Mouse (Mus musculus): ENCODE measurements around the gene Cyp24a1.

Cyp24a1 gene

GRCm38 (mm10) chr2:170497091-170497566, at the start of gene Cyp24a1:
TSS of gene Cyp24a1 (minus strand) at chr2:170497145.
- no peak for DNase-seq (ENCODE audit: low spot score)

GRCm38 (mm10) chr2:170545745-170546144, 48.8 kb upstream of the Cyp24a1 start:
- DNase-seq (ENCODE audit: low spot score), result no peak

- no peak for DNase-seq (ENCODE audit: low spot score)
Measured at GRCm38 (mm10) chr2:170544950-170545349, 48.0 kb upstream of the Cyp24a1 start.

GRCm38 (mm10) chr2:170544159-170544558, 47.2 kb upstream of the Cyp24a1 start:
- DNase-seq (ENCODE audit: low spot score), result no peak

- no peak for DNase-seq (ENCODE audit: low spot score)
Measured at GRCm38 (mm10) chr2:170543625-170544024, 46.7 kb upstream of the Cyp24a1 start.

DNA sequence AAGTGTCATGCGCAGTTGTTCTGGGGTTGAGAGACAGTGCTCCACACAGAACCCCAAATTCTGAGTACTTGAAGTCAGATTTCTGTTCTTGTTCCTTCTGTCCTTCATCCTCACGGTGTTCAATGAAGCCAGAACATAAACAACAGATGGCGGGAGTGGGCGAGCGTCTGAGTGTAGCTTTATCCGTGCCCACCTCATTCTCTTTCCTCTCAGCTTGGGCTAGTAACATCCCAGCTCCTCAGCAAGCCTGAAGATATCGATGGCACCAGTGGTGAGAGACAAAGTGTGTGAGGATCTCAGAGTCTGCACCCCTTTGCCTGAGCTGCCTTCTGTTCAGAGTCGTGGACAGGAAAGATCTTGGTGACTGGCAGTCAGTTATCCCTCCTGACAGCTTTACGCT, 42.3 kb upstream of the Cyp24a1 start:
- no peak for DNase-seq (ENCODE audit: low spot score)

DNA sequence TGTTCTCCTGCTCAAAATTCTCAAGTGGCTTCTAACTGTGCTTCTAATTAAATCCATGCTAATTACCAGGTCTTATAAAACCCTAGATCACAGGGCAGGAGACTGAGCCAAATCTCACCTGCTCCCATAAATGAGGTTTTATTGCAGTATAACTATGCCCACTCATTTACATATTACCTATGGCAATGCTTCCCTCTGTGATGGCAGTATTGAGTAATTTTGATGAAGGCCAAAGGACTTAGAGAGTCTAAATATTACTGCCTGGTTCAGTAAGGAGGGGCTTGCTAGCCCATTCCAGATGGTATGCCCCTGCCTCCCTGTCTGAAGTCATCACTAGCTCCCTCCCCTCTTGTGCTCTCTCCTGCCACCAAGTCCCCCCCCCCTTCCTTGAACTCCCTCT, 38.9 kb upstream of the Cyp24a1 start:
- no peak for DNase-seq (ENCODE audit: low spot score)

- DNase-seq (ENCODE audit: low spot score), result no peak
Measured at GRCm38 (mm10) chr2:170534803-170535174, 37.8 kb upstream of the Cyp24a1 start.

- DNase-seq (ENCODE audit: low spot score), result no peak
Measured at GRCm38 (mm10) chr2:170534116-170534802, 37.3 kb upstream of the Cyp24a1 start.

DNA sequence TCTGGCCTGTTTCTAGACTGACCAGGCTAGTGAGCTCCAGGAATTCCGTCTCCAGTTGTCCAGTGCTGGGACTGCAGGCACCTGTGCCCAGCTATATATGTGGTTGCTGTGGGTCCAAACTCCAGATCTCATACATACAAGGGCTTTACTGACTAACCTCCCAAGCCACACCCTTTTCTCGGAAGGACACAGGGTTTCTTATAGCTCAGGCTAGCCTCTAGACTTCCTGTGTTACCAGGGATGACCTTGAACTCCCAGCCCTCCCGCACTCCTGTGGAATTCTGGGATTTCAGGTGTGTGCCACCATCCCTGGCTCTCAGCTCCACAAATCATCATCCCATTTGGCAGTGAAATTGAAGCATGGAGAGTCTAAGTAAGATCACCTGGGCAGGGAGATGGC, 33.3 kb upstream of the Cyp24a1 start:
- no peak for DNase-seq (ENCODE audit: low spot score)

DNA sequence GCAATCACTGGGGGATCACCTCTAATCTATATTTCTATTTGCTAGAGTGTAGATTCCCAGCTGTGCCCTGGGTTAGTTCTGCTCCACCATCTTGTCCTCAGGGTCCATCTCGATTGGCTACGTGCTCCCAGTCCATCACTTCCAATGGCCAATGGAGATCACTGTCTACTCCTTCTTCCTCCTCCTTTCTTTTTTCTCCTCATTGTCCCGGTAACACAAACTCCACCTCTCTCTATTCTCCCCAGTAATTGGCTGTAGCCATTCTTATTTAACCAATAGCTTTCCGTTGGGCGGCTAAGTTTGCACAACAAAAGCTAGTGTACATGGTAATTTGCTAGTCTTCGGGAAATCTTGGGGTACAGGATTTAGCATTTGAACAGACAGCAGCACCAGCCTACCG, 32.8 kb upstream of the Cyp24a1 start:
- no peak for DNase-seq (ENCODE audit: low spot score)

DNA sequence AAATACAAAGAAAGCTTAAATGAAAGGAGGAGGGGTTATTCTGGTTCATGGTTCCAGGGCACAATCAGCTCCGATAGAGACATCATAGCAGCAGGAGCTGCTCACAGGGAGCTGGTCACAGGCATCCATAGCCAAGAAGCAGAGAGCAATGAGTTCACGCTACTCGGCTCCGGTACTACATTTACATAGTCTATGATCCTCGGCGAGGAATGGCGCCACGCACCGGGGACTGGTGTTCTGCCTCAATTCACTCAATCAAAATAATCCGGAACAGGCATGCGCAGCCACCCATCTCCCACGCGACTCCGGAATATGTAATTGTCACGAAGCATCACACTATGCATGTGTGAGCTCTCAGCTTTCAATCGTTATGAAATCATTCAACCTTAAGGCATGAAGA, 31.1 kb upstream of the Cyp24a1 start:
- no peak for DNase-seq (ENCODE audit: low spot score)

DNA sequence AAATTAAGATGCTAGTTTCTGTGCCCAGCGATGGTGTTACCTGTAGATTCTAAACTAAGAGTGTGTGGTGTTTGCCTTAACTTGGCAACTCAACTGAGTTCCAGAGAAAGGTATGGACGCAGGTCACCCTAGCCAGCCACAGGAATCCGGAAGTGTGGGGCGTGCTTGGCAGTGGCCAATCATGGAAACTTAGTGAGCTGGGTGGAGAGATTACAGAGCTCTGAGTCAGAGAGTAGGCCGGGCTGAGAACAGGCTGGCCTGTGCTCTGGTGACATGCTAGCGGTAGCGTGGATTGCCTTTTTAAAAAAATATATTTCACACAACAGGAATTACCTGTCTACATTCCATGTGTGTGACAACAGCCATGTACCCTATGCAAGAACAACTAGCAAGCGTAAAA, 29.6 kb upstream of the Cyp24a1 start:
- no peak for DNase-seq (ENCODE audit: low spot score)

GRCm38 (mm10) chr2:170520321-170520971, 23.5 kb upstream of the Cyp24a1 start:
- DNase-seq (ENCODE audit: low spot score), result peak; percentile 74

- DNase-seq (ENCODE audit: low spot score), result no peak
Measured at GRCm38 (mm10) chr2:170513756-170514155, 16.8 kb upstream of the Cyp24a1 start.

DNA sequence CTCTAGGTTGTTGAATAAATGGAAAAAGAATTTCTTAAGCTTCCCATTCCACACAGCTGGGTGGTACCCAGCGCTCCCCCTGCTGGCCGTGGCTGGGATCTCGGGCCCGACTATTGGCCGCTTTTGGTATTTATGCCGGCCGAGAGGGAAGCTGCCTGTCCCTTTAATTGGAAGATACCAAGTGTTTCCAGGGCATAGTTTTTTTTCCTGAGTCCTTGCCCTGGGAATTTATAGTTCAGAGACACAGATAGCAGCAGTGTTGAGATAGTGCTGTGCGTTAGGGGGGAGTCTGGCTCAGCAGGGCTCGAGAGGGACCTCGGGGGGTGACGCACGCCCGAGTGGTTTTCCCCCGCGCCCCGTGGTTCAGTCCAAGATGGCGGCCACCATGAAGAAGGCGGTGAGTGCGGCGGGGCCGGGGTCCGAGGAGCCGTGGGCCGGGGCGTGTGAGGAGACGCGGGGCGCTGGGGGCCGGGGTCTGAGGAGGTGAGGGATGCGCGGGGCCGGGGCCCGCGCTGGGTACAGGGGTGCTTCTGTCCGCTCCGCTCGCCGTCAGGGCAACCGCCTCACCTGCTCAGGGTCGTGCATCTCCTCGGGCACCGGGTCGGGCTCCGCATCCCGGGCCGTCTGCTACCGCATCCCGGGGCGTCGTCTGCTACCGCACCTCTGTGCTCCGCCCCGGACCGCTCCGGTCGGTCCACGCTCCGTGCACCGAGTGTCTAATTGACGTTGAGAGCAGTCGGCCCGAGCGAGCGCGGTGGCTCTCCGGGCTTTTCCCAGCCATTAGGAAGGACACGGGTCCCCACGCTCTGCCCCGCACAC, 14.3 kb upstream of the Cyp24a1 start:
- DNase-seq (ENCODE audit: low spot score), result peak; percentile 90

DNA sequence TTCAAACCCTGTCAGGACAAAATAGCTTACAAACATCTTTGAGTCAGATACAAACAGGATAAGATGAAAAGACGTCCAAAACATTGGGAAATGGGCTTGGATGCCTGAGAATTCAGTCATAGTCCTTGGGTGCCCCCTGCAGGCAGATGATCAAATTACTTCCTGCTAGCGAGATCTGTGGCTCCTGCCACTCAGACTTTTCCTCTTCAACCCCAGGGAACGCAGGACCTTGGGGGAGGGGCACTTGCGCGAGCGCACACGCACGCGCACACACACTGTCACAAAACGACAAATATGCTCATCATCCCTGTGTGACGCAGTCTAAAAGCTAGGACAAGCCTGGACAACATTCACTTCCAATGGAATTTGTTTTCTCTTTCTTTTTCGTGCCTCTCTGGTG, 11.9 kb upstream of the Cyp24a1 start:
- DNase-seq (ENCODE audit: low spot score), result peak; percentile 89

GRCm38 (mm10) chr2:170507734-170508133, 10.8 kb upstream of the Cyp24a1 start:
- peak; percentile 87 for DNase-seq (ENCODE audit: low spot score)

GRCm38 (mm10) chr2:170503983-170504382, 7.0 kb upstream of the Cyp24a1 start:
- DNase-seq (ENCODE audit: low spot score), result no peak

DNA sequence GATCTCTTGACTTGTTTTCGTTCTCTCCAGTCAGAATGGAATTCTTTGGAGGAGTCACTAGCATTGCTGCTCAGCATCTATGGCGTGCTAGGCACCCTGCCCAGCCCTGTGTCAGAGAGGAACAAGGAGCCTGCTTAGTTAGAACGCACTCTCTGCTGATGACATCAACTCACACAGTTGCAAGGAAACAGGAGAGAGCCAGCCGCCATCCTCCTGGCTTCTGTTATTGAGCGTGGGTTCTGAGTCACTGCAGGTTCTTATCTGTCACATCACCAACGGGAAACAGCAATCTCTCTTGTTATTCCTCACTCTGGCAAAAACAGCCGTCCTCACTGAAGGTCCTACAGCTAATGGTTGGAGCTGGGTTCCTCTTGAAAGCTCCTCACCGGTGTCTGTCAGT, 6.4 kb upstream of the Cyp24a1 start:
- peak; percentile 80 for DNase-seq (ENCODE audit: low spot score)

DNA sequence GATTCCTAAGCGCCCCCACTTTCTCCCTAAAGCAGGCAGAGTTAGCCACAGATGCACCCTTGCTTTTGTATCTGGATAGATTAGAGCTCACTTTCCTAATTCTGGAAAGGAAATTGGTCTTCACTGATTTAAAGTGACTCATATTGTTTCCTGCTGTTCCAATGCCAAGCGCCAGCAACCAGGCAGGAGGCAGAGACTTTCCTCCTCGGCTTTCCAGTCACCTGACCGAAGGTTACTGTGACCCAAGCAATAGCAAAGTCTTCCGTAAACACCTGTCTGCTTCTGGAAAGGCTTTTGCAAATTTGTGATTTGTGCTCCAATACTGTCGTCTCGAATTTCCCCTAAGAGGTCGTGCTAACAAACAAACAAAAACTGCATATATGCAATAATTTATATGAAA, 1.1 kb upstream of the Cyp24a1 start:
- no peak for DNase-seq (ENCODE audit: low spot score)

GRCm38 (mm10) chr2:170496154-170496930, 603 bp downstream of the Cyp24a1 start, which contains the start of gene Pfdn4:
TSS of gene Pfdn4 (plus strand) at chr2:170496428.
- no peak for DNase-seq (ENCODE audit: low spot score)
